Mouse (Mus musculus) cortical plate, adult 2 months (tissue): ENCODE measurements around the gene C1qtnf4.

Source experiments
- CTCF ChIP-seq: fragments of 200-500 bp; IDR thresholded peaks from 2 replicates; pipeline ENCODE4 v1.5.1; 2011; ENCODE audit warnings: mild to moderate bottlenecking, control low read depth, low read length; ENCODE audit not compliant: insufficient read depth; ENCODE audit errors: extremely low read depth
- POLR2A ChIP-seq: fragments of 200-500 bp; IDR thresholded peaks from 2 replicates; pipeline ENCODE4 v1.6.1; 2011; ENCODE audit warnings: mild to moderate bottlenecking, low read length, control low read depth; ENCODE audit not compliant: insufficient read depth; ENCODE audit errors: extremely low read depth

- no peak for TF ChIP-seq POLR2A
- TF ChIP-seq CTCF, result no peak
Measured at GRCm38 (mm10) chr2:90875239-90875638, 10.4 kb upstream of the C1qtnf4 start.
